Comparison of ENCODE assay signal across 11 mouse cellular contexts in the genomic region with DNA sequence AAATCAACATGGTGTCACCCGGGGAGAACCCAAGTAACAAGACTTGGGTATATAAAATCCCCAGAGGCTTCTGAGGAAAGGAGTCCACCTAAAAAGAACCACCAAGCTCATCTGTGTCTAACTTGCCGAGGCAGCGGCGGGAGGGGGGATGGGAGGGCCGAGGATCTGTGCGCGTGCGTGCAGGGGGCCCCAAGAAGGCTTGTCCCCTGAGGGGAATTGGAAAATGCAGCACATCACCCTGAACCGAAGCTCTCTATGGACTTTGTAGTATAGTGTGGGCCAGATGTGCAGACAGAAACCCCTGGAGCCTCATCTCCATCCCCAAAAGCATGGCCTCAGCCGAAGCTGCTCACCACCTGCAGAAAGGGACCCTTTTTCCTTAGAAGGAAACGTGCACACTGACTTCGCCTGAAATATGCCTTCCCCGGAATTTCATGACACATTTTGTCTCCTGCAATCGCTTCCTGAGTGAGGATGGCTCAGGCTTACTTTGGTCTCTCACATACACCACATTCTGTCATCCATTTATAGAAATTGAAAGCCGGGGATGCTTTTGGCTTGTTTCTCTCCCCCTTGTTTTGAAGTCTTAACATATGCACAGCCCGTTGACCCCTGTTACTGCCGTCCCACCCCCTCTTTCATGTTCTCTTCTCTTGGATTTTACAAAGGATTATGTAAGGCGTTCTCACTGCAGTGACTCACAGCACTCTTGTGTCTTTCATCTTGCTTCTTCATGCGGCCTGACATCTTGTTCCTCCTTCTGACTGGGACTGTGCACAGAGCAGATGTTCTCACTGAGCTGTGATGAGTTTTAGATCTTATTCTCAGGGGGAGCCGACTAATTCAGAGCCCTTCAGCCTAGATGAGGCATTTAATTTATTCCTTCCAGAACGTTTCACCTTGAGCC.
DNase-seq lines count a peak whose midpoint lies in the region; ATAC-seq lines count a peak whose summit lies in the region.
"Had no signal": no experiment of that assay in that cellular context is flagged by ENCODE, and none has a peak within 500 bp of the region (broad histone marks: within the 10 kb centered on the region; RNA-seq: fewer than 3 reads in every experiment).

No protein-coding gene starts in this region.

- no peak overlapping the region for H3K27ac ChIP-seq in forebrain, embryonic 16.5 days (ENCODE audit: low read length)
- H3K27ac ChIP-seq in midbrain, embryonic 16.5 days (ENCODE audit: low read length), result no peak overlapping the region
- H3K27ac ChIP-seq: limb, embryonic 13.5 days; stomach, embryonic 15.5 days had no signal

- no peaks in the 10 kb centered on the region for H3K36me3 ChIP-seq in forebrain, embryonic 16.5 days (ENCODE audit: control insufficient read depth, insufficient read depth)
- no peaks in the 10 kb centered on the region for H3K36me3 ChIP-seq in midbrain, embryonic 16.5 days (ENCODE audit: control insufficient read depth, insufficient read depth, low read length)
- H3K36me3 ChIP-seq: limb, embryonic 13.5 days; stomach, embryonic 15.5 days had no signal

- no peak overlapping the region for H3K4me3 ChIP-seq in forebrain, embryonic 16.5 days (replicated peaks; ENCODE audit: low read length)
- H3K4me3 ChIP-seq in midbrain, embryonic 16.5 days (ENCODE audit: low read depth, low read length), result no peak overlapping the region
- H3K4me3 ChIP-seq: limb, embryonic 13.5 days; stomach, embryonic 15.5 days had no signal

- H3K4me1 ChIP-seq in forebrain, embryonic 16.5 days (replicated peaks; ENCODE audit: control insufficient read depth, insufficient read depth, low read length), result no peaks in the 10 kb centered on the region
- no peaks in the 10 kb centered on the region for H3K4me1 ChIP-seq in midbrain, embryonic 16.5 days (ENCODE audit: control insufficient read depth, insufficient read depth, low read length)
- H3K4me1 ChIP-seq: limb, embryonic 13.5 days; stomach, embryonic 15.5 days had no signal

- 60% methylated on average over 21 of the region's 21 CpGs for WGBS in forebrain, embryonic 16.5 days
- WGBS in midbrain, embryonic 16.5 days, result 35% methylated on average over 21 of the region's 21 CpGs

- no peak overlapping the region for H3K4me2 ChIP-seq in forebrain, embryonic 16.5 days (ENCODE audit: low read length)
- H3K4me2 ChIP-seq in midbrain, embryonic 16.5 days (ENCODE audit: low read length), result no peak overlapping the region
- H3K4me2 ChIP-seq: limb, embryonic 13.5 days; stomach, embryonic 15.5 days had no signal

- DNase-seq in embryo, embryonic 10.5 days (ENCODE audit: low spot score), result peak; percentile 14
- DNase-seq in layer of hippocampus, adult 9-10 months (ENCODE audit: low spot score), result peak; percentile 8
- DNase-seq in lung, postnatal 4 days, result no peak
- DNase-seq in adrenal gland, adult 2 months, result no peak
- DNase-seq: lung, postnatal 36 days had no signal

- no peaks in the 10 kb centered on the region for H3K9me3 ChIP-seq in forebrain, embryonic 16.5 days (ENCODE audit: control insufficient read depth, low read length)
- no peaks in the 10 kb centered on the region for H3K9me3 ChIP-seq in midbrain, embryonic 16.5 days (replicated peaks; ENCODE audit: control insufficient read depth, low read length, poor library complexity, severe bottlenecking)
- H3K9me3 ChIP-seq: limb, embryonic 13.5 days; stomach, embryonic 15.5 days had no signal

- peak; percentile 28; the same call in 1 of the 2 replicates for ATAC-seq in forebrain, embryonic 16.5 days
- ATAC-seq in midbrain, embryonic 16.5 days, result peak; percentile 75
- ATAC-seq in granulocyte monocyte progenitor cell, adult 5-6 weeks (replicated peaks; ENCODE audit: poor library complexity, severe bottlenecking), result no peak
- ATAC-seq in cerebellum, adult (ENCODE audit: insufficient number of reproducible peaks, low FRiP score, low TSS enrichment), result no peak

- H3K9ac ChIP-seq in forebrain, embryonic 16.5 days (replicated peaks; ENCODE audit: low read depth, low read length), result no peak overlapping the region
- H3K9ac ChIP-seq in midbrain, embryonic 16.5 days (ENCODE audit: low read depth, low read length), result no peak overlapping the region
- H3K9ac ChIP-seq: limb, embryonic 13.5 days; stomach, embryonic 15.5 days had no signal

- no peaks in the 10 kb centered on the region for H3K27me3 ChIP-seq in forebrain, embryonic 16.5 days (replicated peaks; ENCODE audit: control insufficient read depth, insufficient read depth, low read length)
- no peaks in the 10 kb centered on the region; the same call in 1 of the 2 replicates for H3K27me3 ChIP-seq in midbrain, embryonic 16.5 days (ENCODE audit: control insufficient read depth, insufficient read depth, low read depth, low read length)
- H3K27me3 ChIP-seq: limb, embryonic 13.5 days; stomach, embryonic 15.5 days had no signal

Comparison
In these comparisons a context has a peak if more than half of its experiments do, and no peak if none do; other contexts are left out.
1. DNase-seq: peak in embryo, embryonic 10.5 days (single experiment) and layer of hippocampus, adult 9-10 months (single experiment); none in lung, postnatal 4 days (0 of 2) and adrenal gland, adult 2 months (single experiment).
2. ATAC-seq: peak in forebrain, embryonic 16.5 days (single experiment) and midbrain, embryonic 16.5 days (single experiment); none in granulocyte monocyte progenitor cell, adult 5-6 weeks (single experiment) and cerebellum, adult (single experiment).